Mouse (Mus musculus): ENCODE measurements at regions not wholly inside any gene's neighbourhood (a gene's known extent, or its start where the extent isn't known, plus 50 kb on each side); places are given as distances from the start of the nearest gene placed in this dataset.
"Not testable (repeated sequence)": the region's sequence is repeated elsewhere in the genome, so short reads cannot be mapped to it uniquely, and the experiment has no call there.

DNA sequence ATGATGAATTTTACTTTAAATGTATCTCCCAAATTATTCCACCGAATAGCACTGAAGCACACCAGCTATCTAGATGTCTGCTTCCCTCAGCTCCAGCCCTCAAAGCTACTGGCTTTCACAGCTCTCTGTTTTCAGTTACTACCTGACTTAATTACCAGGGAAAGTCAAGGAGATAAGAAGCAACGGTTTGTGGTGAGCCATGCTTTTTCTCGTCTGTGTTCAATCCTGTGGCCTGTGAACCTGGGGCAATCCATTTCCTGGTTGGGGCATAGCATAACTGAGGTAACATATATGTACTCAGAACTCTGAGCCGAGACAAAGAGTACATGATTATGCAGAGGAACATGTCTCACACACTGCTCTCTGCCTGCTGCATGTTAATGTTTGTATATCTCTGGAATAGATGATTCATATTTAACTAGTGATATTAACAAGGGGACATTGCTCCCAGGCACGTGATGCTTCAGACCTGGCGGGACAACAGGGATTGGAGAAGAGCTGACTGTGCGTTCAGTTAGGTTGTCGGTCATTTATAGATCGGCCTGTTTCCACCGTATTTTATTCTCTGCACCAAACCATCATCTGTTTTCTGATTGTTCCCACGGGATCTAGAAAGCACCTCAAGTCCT lies 453.3 kb downstream of the Dad1 start:
- H3K4me1 ChIP-seq (replicated peaks) = 0 out of 2 replicates have a peak, but pooled peaks cover 3% of the 10 kb centered on the region
- H3K4me2 ChIP-seq = no peak overlapping the region
- WGBS = 79% methylated on average over 11 of the region's 11 CpGs
- H3K27ac ChIP-seq = no peak overlapping the region
- H3K27me3 ChIP-seq = no peaks in the 10 kb centered on the region
- no peak overlapping the region for H3K4me3 ChIP-seq (replicated peaks)
- no peak for ATAC-seq (ENCODE audit: insufficient number of reproducible peaks, insufficient read depth, low FRiP score, low TSS enrichment, low read depth)
- no peak overlapping the region for H3K9ac ChIP-seq (replicated peaks)
- H3K36me3 ChIP-seq = no peaks in the 10 kb centered on the region
- no peaks in the 10 kb centered on the region for H3K9me3 ChIP-seq

GRCm38 (mm10) chr14:53795160-53795559 lies 458.7 kb downstream of the Dad1 start:
- H3K9ac ChIP-seq (replicated peaks); H3K36me3 ChIP-seq; H3K4me2 ChIP-seq; H3K4me3 ChIP-seq (replicated peaks); H3K27ac ChIP-seq; ATAC-seq (ENCODE audit: insufficient number of reproducible peaks, insufficient read depth, low FRiP score, low TSS enrichment, low read depth); H3K9me3 ChIP-seq; H3K27me3 ChIP-seq; H3K4me1 ChIP-seq (replicated peaks): not testable (repeated sequence)
- WGBS = 52% methylated on average over 1 of the region's 1 CpGs

- WGBS = 81% methylated on average over 5 of the region's 5 CpGs
- ATAC-seq (ENCODE audit: insufficient number of reproducible peaks, insufficient read depth, low FRiP score, low TSS enrichment, low read depth) = no peak
Observed at GRCm38 (mm10) chr14:53794527-53794926, 459.4 kb downstream of the Dad1 start.

DNA sequence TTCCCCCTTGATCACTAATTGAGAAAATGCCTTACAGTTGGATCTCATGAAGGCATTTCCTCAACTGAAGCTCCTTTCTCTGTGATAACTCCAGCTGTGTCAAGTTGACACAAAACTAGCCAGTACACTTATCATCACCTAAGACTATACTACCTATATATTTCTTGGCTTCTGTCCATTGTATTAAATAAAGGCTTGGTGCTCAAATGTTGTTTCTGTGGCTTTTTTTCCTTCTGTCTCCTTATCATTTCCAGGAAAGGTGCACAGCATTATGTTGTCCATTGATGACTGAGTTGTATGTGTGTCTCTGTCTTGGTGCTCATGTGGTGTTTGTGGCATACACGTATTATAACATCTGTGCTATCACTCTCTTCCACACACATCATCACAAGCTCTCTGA lies 461.5 kb downstream of the Dad1 start:
- not testable (repeated sequence) for H3K4me2 ChIP-seq; ATAC-seq (ENCODE audit: insufficient number of reproducible peaks, insufficient read depth, low FRiP score, low TSS enrichment, low read depth); H3K27me3 ChIP-seq; H3K4me1 ChIP-seq (replicated peaks); H3K36me3 ChIP-seq; H3K27ac ChIP-seq; H3K9me3 ChIP-seq; H3K9ac ChIP-seq (replicated peaks); H3K4me3 ChIP-seq (replicated peaks)
- 89% methylated on average over 1 of the region's 1 CpGs for WGBS

More at GRCm38 (mm10) chr14:53794527-53794926, 459.4 kb downstream of the Dad1 start:
- Histone ChIP-seq H3K9me3 (no peaks in the 10 kb centered on the region), H3K4me3 (replicated peaks) (no peak overlapping the region), H3K27ac (no peak overlapping the region), H3K27me3 (no peaks in the 10 kb centered on the region), H3K4me1 (replicated peaks) (no peaks in the 10 kb centered on the region), H3K9ac (replicated peaks) (no peak overlapping the region), H3K4me2 (no peak overlapping the region), H3K36me3 (no peaks in the 10 kb centered on the region)

DNA sequence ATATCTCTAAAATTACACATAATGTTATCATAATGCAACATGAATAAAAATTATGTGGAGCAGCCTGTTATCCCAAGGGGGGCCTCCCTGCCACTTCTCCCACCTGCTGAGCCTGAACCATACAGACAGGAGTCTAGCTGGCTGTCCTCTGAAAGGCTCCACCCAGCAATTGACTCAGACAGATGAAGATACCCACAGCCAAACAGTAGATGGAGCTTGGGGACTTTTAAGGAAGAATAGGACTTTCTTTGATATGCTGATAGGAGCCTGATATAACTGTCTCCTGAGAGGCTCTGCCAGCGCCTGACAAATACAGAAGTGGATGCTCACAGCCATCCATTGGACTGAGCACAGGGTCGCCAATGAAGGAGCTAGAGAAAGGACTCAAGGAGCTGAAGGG lies 468.4 kb downstream of the Dad1 start:
- not testable (repeated sequence) for H3K27ac ChIP-seq; ATAC-seq (ENCODE audit: insufficient number of reproducible peaks, insufficient read depth, low FRiP score, low TSS enrichment, low read depth); H3K36me3 ChIP-seq; H3K9me3 ChIP-seq; H3K4me2 ChIP-seq; H3K27me3 ChIP-seq; H3K4me1 ChIP-seq (replicated peaks); H3K9ac ChIP-seq (replicated peaks); H3K4me3 ChIP-seq (replicated peaks)
- WGBS = 81% methylated on average over 2 of the region's 2 CpGs

DNA sequence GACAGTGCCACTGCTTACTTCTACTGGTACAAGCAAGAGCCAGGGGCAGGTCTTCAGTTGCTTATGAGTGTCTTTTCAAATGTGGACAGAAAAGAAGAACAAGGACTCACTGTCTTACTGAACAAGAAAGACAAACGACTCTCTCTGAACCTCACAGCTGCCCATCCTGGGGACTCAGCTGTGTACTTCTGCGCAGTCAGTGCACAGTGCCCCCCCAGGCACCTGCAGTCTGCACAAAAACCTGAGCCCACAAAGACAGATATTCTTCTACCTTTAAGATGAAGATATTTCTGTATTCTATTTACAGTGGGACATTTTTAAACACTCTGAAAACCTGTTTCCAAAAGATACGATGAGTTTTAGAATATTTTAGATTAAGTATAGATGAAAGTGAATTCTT lies 476.5 kb downstream of the Dad1 start:
- WGBS = 80% methylated on average over 3 of the region's 3 CpGs
- H3K4me1 ChIP-seq (replicated peaks) = no peaks in the 10 kb centered on the region
- H3K27ac ChIP-seq = no peak overlapping the region
- no peak for ATAC-seq (ENCODE audit: insufficient number of reproducible peaks, insufficient read depth, low FRiP score, low TSS enrichment, low read depth)
- H3K4me3 ChIP-seq (replicated peaks) = no peak overlapping the region
- H3K36me3 ChIP-seq = no peaks in the 10 kb centered on the region
- no peak overlapping the region for H3K4me2 ChIP-seq
- no peak overlapping the region for H3K9ac ChIP-seq (replicated peaks)
- H3K27me3 ChIP-seq = no peaks in the 10 kb centered on the region
- no peaks in the 10 kb centered on the region for H3K9me3 ChIP-seq

GRCm38 (mm10) chr14:53776717-53777116 lies 477.2 kb downstream of the Dad1 start:
- H3K9me3 ChIP-seq; H3K9ac ChIP-seq (replicated peaks); H3K27ac ChIP-seq; H3K4me1 ChIP-seq (replicated peaks); H3K4me2 ChIP-seq; H3K27me3 ChIP-seq; ATAC-seq (ENCODE audit: insufficient number of reproducible peaks, insufficient read depth, low FRiP score, low TSS enrichment, low read depth); H3K4me3 ChIP-seq (replicated peaks); H3K36me3 ChIP-seq: not testable (repeated sequence)
- WGBS = 63% methylated on average over 1 of the region's 1 CpGs

GRCm38 (mm10) chr14:53766501-53766900 lies 487.4 kb downstream of the Dad1 start:
- H3K9ac ChIP-seq (replicated peaks); H3K27me3 ChIP-seq; H3K4me3 ChIP-seq (replicated peaks); H3K4me1 ChIP-seq (replicated peaks); ATAC-seq (ENCODE audit: insufficient number of reproducible peaks, insufficient read depth, low FRiP score, low TSS enrichment, low read depth); H3K27ac ChIP-seq; H3K36me3 ChIP-seq; H3K4me2 ChIP-seq; H3K9me3 ChIP-seq: not testable (repeated sequence)
- WGBS = 80% methylated on average over 6 of the region's 6 CpGs

GRCm38 (mm10) chr14:53765918-53766317 lies 488.0 kb downstream of the Dad1 start:
- not testable (repeated sequence) for H3K27ac ChIP-seq; H3K9ac ChIP-seq (replicated peaks); H3K4me3 ChIP-seq (replicated peaks); H3K9me3 ChIP-seq; ATAC-seq (ENCODE audit: insufficient number of reproducible peaks, insufficient read depth, low FRiP score, low TSS enrichment, low read depth); H3K4me1 ChIP-seq (replicated peaks); H3K27me3 ChIP-seq; H3K4me2 ChIP-seq; H3K36me3 ChIP-seq
- WGBS = 89% methylated on average over 1 of the region's 1 CpGs

DNA sequence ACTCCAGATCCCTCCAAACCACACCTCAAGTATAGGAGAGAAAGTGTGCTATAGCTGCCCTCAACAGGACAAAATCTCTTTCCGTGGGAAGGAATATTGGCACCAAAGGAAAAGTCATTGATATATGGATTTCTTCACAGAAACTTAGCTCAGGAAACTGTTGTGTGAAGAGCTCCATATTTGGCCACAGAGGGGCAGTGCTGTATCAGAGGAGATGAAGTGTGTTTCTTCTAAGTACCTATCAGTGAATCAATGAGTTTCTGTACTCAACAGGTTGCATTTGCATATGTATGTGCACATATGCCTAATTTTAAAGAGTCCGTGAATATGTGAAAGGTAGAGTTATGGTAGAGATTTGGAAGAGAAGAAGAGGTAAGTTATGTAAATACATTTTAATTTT lies 493.3 kb downstream of the Dad1 start:
- H3K27me3 ChIP-seq; H3K4me3 ChIP-seq (replicated peaks); H3K4me2 ChIP-seq; H3K27ac ChIP-seq; H3K36me3 ChIP-seq; H3K4me1 ChIP-seq (replicated peaks); H3K9ac ChIP-seq (replicated peaks); ATAC-seq (ENCODE audit: insufficient number of reproducible peaks, insufficient read depth, low FRiP score, low TSS enrichment, low read depth); H3K9me3 ChIP-seq: not testable (repeated sequence)
- WGBS = 71% methylated on average over 2 of the region's 2 CpGs

GRCm38 (mm10) chr14:53757782-53758181 lies 496.1 kb downstream of the Dad1 start:
- H3K27ac ChIP-seq; H3K4me1 ChIP-seq (replicated peaks); H3K27me3 ChIP-seq; H3K9ac ChIP-seq (replicated peaks); H3K9me3 ChIP-seq; H3K36me3 ChIP-seq; ATAC-seq (ENCODE audit: insufficient number of reproducible peaks, insufficient read depth, low FRiP score, low TSS enrichment, low read depth); H3K4me3 ChIP-seq (replicated peaks); H3K4me2 ChIP-seq: not testable (repeated sequence)
- WGBS = 72% methylated on average over 4 of the region's 4 CpGs

DNA sequence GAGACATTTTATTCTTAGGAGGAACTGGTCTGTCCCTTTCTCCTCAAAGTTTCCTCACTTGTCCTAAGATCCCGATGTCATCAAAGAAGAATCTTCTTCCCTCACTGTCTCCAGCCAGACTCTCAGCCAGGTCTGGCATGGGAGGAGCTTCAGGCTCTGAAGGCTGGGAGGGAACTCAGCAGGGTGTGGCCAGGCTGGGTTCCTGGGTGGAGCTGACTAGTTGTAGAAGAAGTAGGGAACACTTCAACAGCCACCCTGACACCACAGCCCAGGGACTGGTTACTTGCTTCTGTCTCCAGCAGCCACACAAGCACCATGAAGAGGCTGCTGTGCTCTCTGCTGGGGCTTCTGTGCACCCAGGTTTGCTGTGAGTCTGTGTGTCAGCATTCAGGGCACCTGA lies 496.8 kb downstream of the Dad1 start:
- not testable (repeated sequence) for H3K4me3 ChIP-seq (replicated peaks); H3K9ac ChIP-seq (replicated peaks); H3K36me3 ChIP-seq; H3K27ac ChIP-seq; H3K9me3 ChIP-seq; H3K4me1 ChIP-seq (replicated peaks); ATAC-seq (ENCODE audit: insufficient number of reproducible peaks, insufficient read depth, low FRiP score, low TSS enrichment, low read depth); H3K4me2 ChIP-seq; H3K27me3 ChIP-seq
- WGBS = no CpG with 5 or more reads among the region's 1 CpGs
